Mouse (Mus musculus): ENCODE measurements around the gene Crnkl1. TPM values are rescaled to one million over a fixed set of nuclear protein-coding genes. Genes with fewer than 3 reads are reported as not detected.

Gene Crnkl1
- 8.4 and 30.6 TPM in 2 replicates for polyA plus RNA-seq (2012)

- TF ChIP-seq GATA1 (IDR thresholded peaks at IDR 0.05; ENCODE audit: low read length), result no peak
Measured at GRCm38 (mm10) chr2:145934339-145935231, at the start of gene Crnkl1, which contains the start of gene Cfap61. TSS of gene Crnkl1 (minus strand) at chr2:145935014. TSS of gene Cfap61 (plus strand) at chr2:145934784.

- no peak for TF ChIP-seq GATA1 (IDR thresholded peaks at IDR 0.05; ENCODE audit: low read length)
Measured at GRCm38 (mm10) chr2:145982317-145983045, 47.7 kb upstream of the Crnkl1 start.

- TF ChIP-seq GATA1 (IDR thresholded peaks at IDR 0.05; ENCODE audit: low read length), result no peak
Measured at GRCm38 (mm10) chr2:145981699-145982112, 46.9 kb upstream of the Crnkl1 start.

GRCm38 (mm10) chr2:145980881-145981280, 46.1 kb upstream of the Crnkl1 start:
- no peak for TF ChIP-seq GATA1 (IDR thresholded peaks at IDR 0.05; ENCODE audit: low read length)

GRCm38 (mm10) chr2:145979616-145980015, 44.8 kb upstream of the Crnkl1 start:
- TF ChIP-seq GATA1 (IDR thresholded peaks at IDR 0.05; ENCODE audit: low read length), result no peak

- no peak for TF ChIP-seq GATA1 (IDR thresholded peaks at IDR 0.05; ENCODE audit: low read length)
Measured at GRCm38 (mm10) chr2:145972571-145972970, 37.8 kb upstream of the Crnkl1 start.

- no peak for TF ChIP-seq GATA1 (IDR thresholded peaks at IDR 0.05; ENCODE audit: low read length)
Measured at GRCm38 (mm10) chr2:145971237-145972010, 36.6 kb upstream of the Crnkl1 start.

- no peak for TF ChIP-seq GATA1 (IDR thresholded peaks at IDR 0.05; ENCODE audit: low read length)
Measured at GRCm38 (mm10) chr2:145970751-145971150, 35.9 kb upstream of the Crnkl1 start.

- TF ChIP-seq GATA1 (IDR thresholded peaks at IDR 0.05; ENCODE audit: low read length), result no peak
Measured at GRCm38 (mm10) chr2:145961861-145962260, 27.0 kb upstream of the Crnkl1 start.

GRCm38 (mm10) chr2:145958551-145958950, 23.7 kb upstream of the Crnkl1 start:
- no peak for TF ChIP-seq GATA1 (IDR thresholded peaks at IDR 0.05; ENCODE audit: low read length)

- TF ChIP-seq GATA1 (IDR thresholded peaks at IDR 0.05; ENCODE audit: low read length), result no peak
Measured at GRCm38 (mm10) chr2:145958097-145958496, 23.3 kb upstream of the Crnkl1 start.

- TF ChIP-seq GATA1 (IDR thresholded peaks at IDR 0.05; ENCODE audit: low read length), result no peak
Measured at GRCm38 (mm10) chr2:145957450-145957849, 22.6 kb upstream of the Crnkl1 start.

GRCm38 (mm10) chr2:145956318-145956717, 21.5 kb upstream of the Crnkl1 start:
- TF ChIP-seq GATA1 (IDR thresholded peaks at IDR 0.05; ENCODE audit: low read length), result no peak

GRCm38 (mm10) chr2:145955844-145956243, 21.0 kb upstream of the Crnkl1 start:
- TF ChIP-seq GATA1 (IDR thresholded peaks at IDR 0.05; ENCODE audit: low read length), result no peak

GRCm38 (mm10) chr2:145952726-145953125, 17.9 kb upstream of the Crnkl1 start:
- TF ChIP-seq GATA1 (IDR thresholded peaks at IDR 0.05; ENCODE audit: low read length), result no peak

- TF ChIP-seq GATA1 (IDR thresholded peaks at IDR 0.05; ENCODE audit: low read length), result no peak
Measured at GRCm38 (mm10) chr2:145950239-145950638, 15.4 kb upstream of the Crnkl1 start.
